Mouse (Mus musculus): ENCODE results near the gene Shf. TPM values are rescaled to one million over a fixed set of nuclear protein-coding genes. Genes with fewer than 3 reads are reported as not detected.
A peak's percentile ranks its signal among the peaks of the same experiment; 100 is the strongest.
"Not testable (repeated sequence)": the region's sequence is repeated elsewhere in the genome, so short reads cannot be mapped to it uniquely, and the experiment has no call there.

Gene Shf
- polyA plus RNA-seq, 1 experiment from 2014 or later, result 15.9 TPM

- no peak overlapping the region for H3K9ac ChIP-seq (replicated peaks; ENCODE audit: low read length)
- no peak overlapping the region for H3K27ac ChIP-seq (replicated peaks; ENCODE audit: low read depth, low read length)
- WGBS, result 95% methylated on average over 3 of the region's 3 CpGs
- H3K4me2 ChIP-seq (ENCODE audit: low read length), result no peak overlapping the region
- no peaks in the 10 kb centered on the region for H3K27me3 ChIP-seq (ENCODE audit: control insufficient read depth, insufficient read depth, low read length)
- H3K36me3 ChIP-seq (ENCODE audit: control insufficient read depth, insufficient read depth, low read length), result 0 out of 2 replicates have a peak, but pooled peaks cover 3% of the 10 kb centered on the region
- H3K4me1 ChIP-seq (ENCODE audit: control insufficient read depth, insufficient read depth, low read length), result peaks cover 34% of the 10 kb centered on the region
- DNase-seq (no peak), ATAC-seq (ENCODE audit: low FRiP score, low TSS enrichment) (no peak)
- H3K9me3 ChIP-seq (ENCODE audit: control insufficient read depth, low read length), result no peaks in the 10 kb centered on the region
- no peak overlapping the region for H3K4me3 ChIP-seq (replicated peaks; ENCODE audit: low read depth, low read length)
These were observed 21.7 kb downstream of the Shf start for GRCm38 (mm10) chr2:122347257-122347656.

GRCm38 (mm10) chr2:122346164-122346563, 22.8 kb downstream of the Shf start:
- not testable (repeated sequence) for H3K27ac ChIP-seq (replicated peaks; ENCODE audit: low read depth, low read length); H3K36me3 ChIP-seq (ENCODE audit: control insufficient read depth, insufficient read depth, low read length); H3K4me3 ChIP-seq (replicated peaks; ENCODE audit: low read depth, low read length); DNase-seq; H3K27me3 ChIP-seq (ENCODE audit: control insufficient read depth, insufficient read depth, low read length); H3K4me2 ChIP-seq (ENCODE audit: low read length); ATAC-seq (ENCODE audit: low FRiP score, low TSS enrichment); H3K9ac ChIP-seq (replicated peaks; ENCODE audit: low read length); H3K9me3 ChIP-seq (ENCODE audit: control insufficient read depth, low read length)
- WGBS, result 88% methylated on average over 6 of the region's 6 CpGs
- peaks cover 24% of the 10 kb centered on the region for H3K4me1 ChIP-seq (ENCODE audit: control insufficient read depth, insufficient read depth, low read length)

DNA sequence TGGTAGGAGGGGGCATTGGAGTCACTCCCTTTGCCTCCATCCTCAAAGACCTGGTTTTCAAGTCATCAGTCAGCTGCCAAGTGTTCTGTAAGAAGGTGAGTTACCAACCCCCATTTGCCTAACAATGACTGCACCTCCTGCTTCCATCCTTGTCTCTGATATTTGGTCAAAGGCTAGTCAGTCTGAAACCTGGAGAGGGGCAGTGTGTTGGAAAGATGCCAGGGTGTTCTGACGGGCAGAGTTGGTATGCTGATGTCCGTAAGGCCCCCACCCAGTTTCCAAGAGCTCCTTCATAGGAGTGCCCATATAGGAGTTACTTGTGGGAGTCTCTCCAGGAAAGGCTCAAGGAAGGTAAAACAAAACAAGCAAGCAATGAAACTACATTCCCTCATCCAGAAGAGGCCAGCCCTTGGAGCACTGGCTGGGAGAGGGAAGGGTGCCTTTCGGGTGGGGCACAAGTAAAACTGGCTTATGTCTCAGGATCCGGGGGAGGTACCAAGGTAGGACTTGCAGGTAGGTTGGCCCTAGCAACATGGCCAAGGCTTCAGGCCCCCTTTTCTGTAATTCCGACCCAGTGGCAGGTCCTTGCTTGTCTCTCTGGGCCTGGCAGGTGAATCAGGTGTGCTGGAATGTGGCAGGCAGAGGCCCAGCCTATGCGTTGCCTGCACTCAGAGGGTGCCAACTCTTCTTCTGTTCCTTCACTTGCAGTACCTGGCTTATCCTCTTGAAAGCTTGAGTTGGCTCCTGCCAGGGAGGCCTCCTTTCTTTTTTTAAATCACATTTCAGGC, 23.7 kb downstream of the Shf start:
- WGBS, result 85% methylated on average over 6 of the region's 6 CpGs
- H3K27ac ChIP-seq (replicated peaks; ENCODE audit: low read depth, low read length), result no peak overlapping the region
- DNase-seq, result no peak
- no peak overlapping the region for H3K9ac ChIP-seq (replicated peaks; ENCODE audit: low read length)
- H3K4me2 ChIP-seq (ENCODE audit: low read length), result no peak overlapping the region
- ATAC-seq (ENCODE audit: low FRiP score, low TSS enrichment), result no peak
- no peaks in the 10 kb centered on the region for H3K27me3 ChIP-seq (ENCODE audit: control insufficient read depth, insufficient read depth, low read length)
- no peaks in the 10 kb centered on the region for H3K36me3 ChIP-seq (ENCODE audit: control insufficient read depth, insufficient read depth, low read length)
- peaks cover 19% of the 10 kb centered on the region for H3K4me1 ChIP-seq (ENCODE audit: control insufficient read depth, insufficient read depth, low read length)
- no peaks in the 10 kb centered on the region for H3K9me3 ChIP-seq (ENCODE audit: control insufficient read depth, low read length)
- no peak overlapping the region for H3K4me3 ChIP-seq (replicated peaks; ENCODE audit: low read depth, low read length)

GRCm38 (mm10) chr2:122337291-122337690, 31.7 kb downstream of the Shf start:
- Histone ChIP-seq H3K9me3 (ENCODE audit: control insufficient read depth, low read length) (no peaks in the 10 kb centered on the region), H3K4me2 (ENCODE audit: low read length) (peak overlapping the region; percentile 33), H3K27ac (replicated peaks; ENCODE audit: low read depth, low read length) (no peak overlapping the region), H3K4me1 (ENCODE audit: control insufficient read depth, insufficient read depth, low read length) (no peaks in the 10 kb centered on the region), H3K9ac (replicated peaks; ENCODE audit: low read length) (no peak overlapping the region), H3K4me3 (replicated peaks; ENCODE audit: low read depth, low read length) (0 out of 2 replicates have a peak overlapping the region, but pooled peaks have one; percentile 8), H3K36me3 (ENCODE audit: control insufficient read depth, insufficient read depth, low read length) (no peaks in the 10 kb centered on the region), H3K27me3 (ENCODE audit: control insufficient read depth, insufficient read depth, low read length) (no peaks in the 10 kb centered on the region)
- ATAC-seq (ENCODE audit: low FRiP score, low TSS enrichment), result no peak
- DNase-seq, result no peak
- WGBS, result 60% methylated on average over 21 of the region's 21 CpGs

GRCm38 (mm10) chr2:122334170-122334569, 34.8 kb downstream of the Shf start:
- H3K9ac ChIP-seq (replicated peaks; ENCODE audit: low read length), result no peak overlapping the region
- no peaks in the 10 kb centered on the region for H3K4me1 ChIP-seq (ENCODE audit: control insufficient read depth, insufficient read depth, low read length)
- H3K27ac ChIP-seq (replicated peaks; ENCODE audit: low read depth, low read length), result no peak overlapping the region
- no peaks in the 10 kb centered on the region for H3K27me3 ChIP-seq (ENCODE audit: control insufficient read depth, insufficient read depth, low read length)
- no peaks in the 10 kb centered on the region for H3K9me3 ChIP-seq (ENCODE audit: control insufficient read depth, low read length)
- ATAC-seq (ENCODE audit: low FRiP score, low TSS enrichment) (no peak), DNase-seq (no peak)
- no peak overlapping the region for H3K4me3 ChIP-seq (replicated peaks; ENCODE audit: low read depth, low read length)
- no peak overlapping the region for H3K4me2 ChIP-seq (ENCODE audit: low read length)
- H3K36me3 ChIP-seq (ENCODE audit: control insufficient read depth, insufficient read depth, low read length), result no peaks in the 10 kb centered on the region
- WGBS, result 55% methylated on average over 3 of the region's 3 CpGs

GRCm38 (mm10) chr2:122332222-122332621, 36.7 kb downstream of the Shf start:
- Histone ChIP-seq H3K9ac (replicated peaks; ENCODE audit: low read length) (no peak overlapping the region), H3K4me3 (replicated peaks; ENCODE audit: low read depth, low read length) (no peak overlapping the region), H3K27ac (replicated peaks; ENCODE audit: low read depth, low read length) (no peak overlapping the region), H3K4me2 (ENCODE audit: low read length) (no peak overlapping the region), H3K36me3 (ENCODE audit: control insufficient read depth, insufficient read depth, low read length) (no peaks in the 10 kb centered on the region), H3K9me3 (ENCODE audit: control insufficient read depth, low read length) (no peaks in the 10 kb centered on the region), H3K4me1 (ENCODE audit: control insufficient read depth, insufficient read depth, low read length) (no peaks in the 10 kb centered on the region), H3K27me3 (ENCODE audit: control insufficient read depth, insufficient read depth, low read length) (no peaks in the 10 kb centered on the region)
- ATAC-seq (ENCODE audit: low FRiP score, low TSS enrichment) (no peak), DNase-seq (no peak)
- 93% methylated on average over 3 of the region's 3 CpGs for WGBS

DNA sequence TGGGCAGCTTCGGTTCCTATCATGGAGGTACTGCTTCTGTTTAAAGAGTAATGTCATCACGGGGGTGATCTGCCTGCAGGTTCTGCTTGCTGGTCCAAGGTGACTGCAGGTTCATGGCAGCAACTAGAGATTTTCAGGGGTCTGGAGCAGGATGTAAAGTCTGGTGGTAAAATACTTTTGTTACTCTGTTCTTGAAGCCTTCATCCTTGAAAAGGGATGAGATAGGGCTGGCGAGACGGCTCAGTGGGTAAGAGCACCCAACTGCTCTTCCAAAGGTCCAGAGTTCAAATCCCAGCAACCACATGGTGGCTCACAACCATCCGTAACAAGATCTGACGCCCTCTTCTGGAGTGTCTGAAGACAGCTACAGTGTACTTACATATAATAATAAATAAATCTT, 38.6 kb downstream of the Shf start:
- H3K9me3 ChIP-seq (ENCODE audit: control insufficient read depth, low read length); H3K27ac ChIP-seq (replicated peaks; ENCODE audit: low read depth, low read length); H3K4me2 ChIP-seq (ENCODE audit: low read length); ATAC-seq (ENCODE audit: low FRiP score, low TSS enrichment); DNase-seq; H3K36me3 ChIP-seq (ENCODE audit: control insufficient read depth, insufficient read depth, low read length); H3K9ac ChIP-seq (replicated peaks; ENCODE audit: low read length); H3K4me1 ChIP-seq (ENCODE audit: control insufficient read depth, insufficient read depth, low read length); H3K27me3 ChIP-seq (ENCODE audit: control insufficient read depth, insufficient read depth, low read length); H3K4me3 ChIP-seq (replicated peaks; ENCODE audit: low read depth, low read length): not testable (repeated sequence)
- 94% methylated on average over 4 of the region's 6 CpGs for WGBS

DNA sequence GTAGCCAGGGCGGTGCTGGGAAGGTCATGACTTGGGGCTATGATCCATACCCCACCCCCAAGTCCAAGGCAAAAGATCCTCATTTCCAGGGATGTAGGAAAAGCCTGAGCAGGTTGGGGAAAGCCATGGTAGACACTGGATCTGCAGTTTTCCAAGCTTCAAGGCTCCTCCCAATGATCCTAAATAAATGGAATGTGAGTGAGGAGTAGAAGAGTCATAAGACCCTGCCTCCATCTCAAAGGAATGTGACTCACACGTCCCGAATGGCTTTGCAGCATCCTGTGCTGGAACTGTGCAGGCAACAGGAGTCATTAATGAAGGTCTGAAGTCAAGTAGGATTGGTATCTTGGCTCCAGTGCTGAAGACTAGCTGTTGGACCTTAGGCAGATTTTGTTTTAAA, 41.0 kb downstream of the Shf start:
- WGBS, result 87% methylated on average over 3 of the region's 3 CpGs
- Histone ChIP-seq H3K4me2 (ENCODE audit: low read length) (no peak overlapping the region), H3K9ac (replicated peaks; ENCODE audit: low read length) (no peak overlapping the region), H3K27ac (replicated peaks; ENCODE audit: low read depth, low read length) (no peak overlapping the region), H3K4me3 (replicated peaks; ENCODE audit: low read depth, low read length) (no peak overlapping the region), H3K4me1 (ENCODE audit: control insufficient read depth, insufficient read depth, low read length) (no peaks in the 10 kb centered on the region), H3K9me3 (ENCODE audit: control insufficient read depth, low read length) (no peaks in the 10 kb centered on the region), H3K36me3 (ENCODE audit: control insufficient read depth, insufficient read depth, low read length) (no peaks in the 10 kb centered on the region), H3K27me3 (ENCODE audit: control insufficient read depth, insufficient read depth, low read length) (no peaks in the 10 kb centered on the region)
- ATAC-seq (ENCODE audit: low FRiP score, low TSS enrichment), result no peak
- no peak for DNase-seq

GRCm38 (mm10) chr2:122325361-122325760, 43.6 kb downstream of the Shf start:
- Histone ChIP-seq H3K36me3 (ENCODE audit: control insufficient read depth, insufficient read depth, low read length) (no peaks in the 10 kb centered on the region), H3K4me1 (ENCODE audit: control insufficient read depth, insufficient read depth, low read length) (no peaks in the 10 kb centered on the region), H3K27me3 (ENCODE audit: control insufficient read depth, insufficient read depth, low read length) (no peaks in the 10 kb centered on the region), H3K9ac (replicated peaks; ENCODE audit: low read length) (no peak overlapping the region), H3K27ac (replicated peaks; ENCODE audit: low read depth, low read length) (no peak overlapping the region), H3K4me3 (replicated peaks; ENCODE audit: low read depth, low read length) (no peak overlapping the region), H3K4me2 (ENCODE audit: low read length) (no peak overlapping the region), H3K9me3 (ENCODE audit: control insufficient read depth, low read length) (no peaks in the 10 kb centered on the region)
- DNase-seq (no peak), ATAC-seq (ENCODE audit: low FRiP score, low TSS enrichment) (no peak)
- 80% methylated on average over 2 of the region's 2 CpGs for WGBS
